Mouse (Mus musculus) adipocyte (in vitro differentiated cells): ENCODE data around the gene Slc46a3.

ENCODE experiments used
- DNase-seq: peaks from one replicate; pipeline ENCODE4 v3.0.0-alpha.2; 2016; ENCODE audit warnings: low spot score

The Slc46a3 gene

DNA sequence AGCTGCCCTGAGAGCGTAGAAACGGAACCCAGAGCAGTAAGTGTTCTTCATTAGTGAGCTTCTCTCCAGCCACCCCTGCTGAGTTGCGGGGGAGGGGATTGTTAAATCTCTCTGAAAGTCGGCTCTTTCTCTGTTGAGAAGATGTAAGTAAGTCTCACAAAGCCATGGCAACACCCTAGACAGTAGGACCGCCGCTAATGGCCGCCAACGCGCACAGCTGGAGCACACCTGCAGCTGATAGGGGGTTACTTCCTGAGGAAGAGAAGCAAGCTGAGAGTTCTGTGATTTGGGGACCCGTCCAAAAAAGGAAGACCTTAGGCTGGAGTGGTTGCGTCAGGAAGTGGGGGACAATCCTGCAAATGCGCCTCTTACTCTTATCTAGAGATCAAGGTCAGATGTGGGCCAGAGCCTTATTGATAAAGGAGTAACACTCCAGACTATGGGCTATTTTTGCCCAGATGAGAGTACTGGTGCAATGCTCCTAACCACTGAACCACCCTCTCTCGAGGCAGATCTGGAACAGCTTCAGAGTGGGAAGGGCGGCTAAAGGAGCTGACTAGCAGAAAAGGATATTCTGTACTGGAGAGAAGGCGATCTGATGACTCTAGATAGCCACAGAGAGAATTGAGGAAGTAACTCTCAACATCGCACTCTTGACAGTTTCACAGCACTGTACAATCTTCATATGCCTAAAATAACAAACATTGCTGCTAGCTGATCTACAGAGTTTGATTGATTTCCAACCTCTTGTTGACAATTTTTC is 1.0 kb upstream of the Slc46a3 start:
- no peak for DNase-seq

DNA sequence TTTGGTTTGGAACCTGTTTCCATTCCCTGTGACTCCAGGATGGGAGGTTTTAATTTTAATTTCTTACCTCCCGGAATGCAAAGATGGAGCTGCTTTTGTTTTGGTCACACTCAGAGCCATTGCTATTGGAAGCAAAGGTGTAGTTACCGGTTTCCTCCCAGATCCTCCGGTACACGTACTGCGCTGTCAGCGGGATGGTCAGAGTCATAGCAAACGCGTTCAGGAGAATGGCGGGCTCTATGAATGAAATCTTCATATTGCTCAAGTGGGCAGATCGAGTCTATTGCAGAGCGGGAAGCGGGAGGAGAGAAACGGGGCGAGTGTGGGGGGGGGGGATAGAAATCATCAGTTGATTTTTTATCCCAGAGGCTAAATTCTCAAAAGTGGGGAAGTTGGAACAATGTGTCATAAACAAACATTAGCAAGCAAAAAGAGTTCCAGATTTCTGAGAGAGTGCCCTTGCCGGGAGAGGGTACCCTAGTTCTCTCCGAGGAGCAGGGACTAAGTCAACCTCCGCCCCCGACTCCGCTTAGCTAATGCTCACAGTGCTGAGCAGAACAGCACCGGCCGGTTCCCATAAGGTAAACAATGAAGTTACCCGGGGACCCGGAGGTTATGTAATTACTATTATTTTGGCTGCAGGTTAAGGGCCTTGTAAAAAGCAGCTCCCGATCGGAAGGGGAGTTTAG is 705 bp downstream of the Slc46a3 start:
- DNase-seq: peak; percentile 71

DNA sequence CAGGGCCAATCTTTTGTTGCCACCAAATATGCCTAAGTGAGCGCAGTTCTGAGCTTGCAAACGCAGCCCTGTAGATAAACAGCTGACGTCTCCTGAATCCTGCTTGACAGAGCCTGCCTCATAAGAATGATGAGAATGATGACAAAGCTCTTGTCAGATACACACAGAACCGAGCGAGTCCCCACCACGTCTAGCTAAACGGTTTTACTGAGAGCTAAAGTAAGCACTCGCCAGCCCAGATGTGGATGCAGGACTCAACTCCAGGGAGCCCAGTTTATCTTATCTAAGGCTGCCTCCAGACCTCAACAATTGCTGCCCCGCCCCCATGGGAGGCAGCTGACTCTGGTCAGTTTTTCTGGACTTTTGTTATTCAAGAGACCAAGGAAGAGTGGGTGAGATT is 1.5 kb downstream of the Slc46a3 start:
- DNase-seq: no peak

DNA sequence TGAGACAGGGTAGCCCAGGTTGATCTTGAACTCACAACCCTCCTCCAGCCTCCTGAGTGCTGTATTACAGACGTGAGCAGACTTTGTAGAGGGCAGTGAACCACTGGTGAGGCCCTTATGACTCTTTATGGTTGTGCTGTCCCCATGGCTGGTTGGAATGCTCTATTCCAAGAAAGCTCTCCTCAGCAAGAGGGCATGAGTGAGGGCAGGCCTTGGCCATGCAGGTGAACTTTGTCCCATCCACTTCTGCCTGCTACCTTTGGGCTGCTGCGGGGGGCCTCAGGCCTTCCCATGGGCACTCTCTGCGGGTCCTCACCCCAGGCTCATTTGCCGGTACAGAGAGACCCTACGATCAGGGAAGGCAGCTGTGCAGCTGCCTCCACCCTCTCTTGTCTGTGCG is 1.9 kb downstream of the Slc46a3 start:
- DNase-seq: no peak

DNA sequence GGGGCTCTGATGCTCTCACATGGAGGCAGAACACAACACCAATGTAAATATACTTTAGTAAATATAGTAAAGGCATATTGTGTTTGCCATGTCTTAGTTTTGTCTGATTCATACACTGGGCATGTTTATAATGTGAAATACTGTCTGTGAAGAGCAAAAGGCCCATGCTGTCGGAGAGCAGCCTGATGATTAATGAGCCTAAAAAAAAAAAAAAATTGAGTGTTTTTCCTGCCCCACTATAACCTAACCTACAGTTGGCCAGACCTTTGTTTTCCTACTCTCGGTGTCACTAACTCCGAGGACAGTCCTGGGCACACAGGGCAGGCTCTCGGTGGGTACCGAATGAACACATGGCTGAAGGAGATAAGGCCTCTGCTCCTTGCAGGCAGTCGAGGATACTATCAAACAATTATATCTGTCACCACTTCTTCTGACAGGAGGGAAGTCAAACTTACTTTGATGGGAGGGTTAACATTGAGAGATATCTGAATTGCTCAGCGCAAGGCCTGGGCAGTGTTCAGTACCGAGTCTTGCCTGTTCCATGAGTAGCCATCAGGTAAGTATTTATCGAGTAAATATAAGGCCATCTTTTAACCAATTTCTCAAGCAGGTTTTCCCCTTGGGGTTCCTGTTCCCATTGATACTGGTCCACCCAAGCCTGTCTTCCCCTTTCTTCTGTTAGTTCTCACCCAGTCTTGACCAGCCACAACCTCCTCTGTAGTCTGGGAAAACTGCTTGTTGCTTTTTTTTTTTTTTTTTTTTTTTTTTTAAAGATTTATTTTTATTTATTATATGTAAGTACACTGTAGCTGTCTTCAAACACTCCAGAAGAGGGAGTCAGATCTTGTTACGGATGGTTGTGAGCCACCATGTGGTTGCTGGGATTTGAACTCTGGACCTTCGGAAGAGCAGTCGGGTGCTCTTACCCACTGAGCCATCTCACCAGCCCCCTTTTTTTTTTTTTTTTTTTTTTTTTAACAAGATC is 6.0 kb downstream of the Slc46a3 start:
- peak; percentile 22 for DNase-seq

DNA sequence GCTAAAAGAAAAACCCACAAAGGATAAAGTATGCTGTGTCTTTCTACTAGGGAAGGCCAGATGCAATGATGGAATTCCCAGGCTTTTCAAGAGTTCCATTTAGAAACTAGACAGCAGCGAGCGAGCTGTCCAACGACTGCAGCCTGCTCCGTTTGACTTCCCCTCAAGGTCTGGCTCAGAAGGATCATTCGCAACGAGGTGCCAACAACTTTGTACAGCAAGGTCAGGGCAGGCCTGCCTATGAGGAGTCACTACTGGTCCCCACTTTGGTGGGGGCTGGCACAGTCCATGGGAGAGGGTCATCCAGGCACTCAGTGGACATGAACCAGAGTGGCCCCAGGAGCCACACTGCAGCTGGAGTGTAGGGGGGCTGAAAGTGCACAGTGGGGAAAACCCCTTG is 11.0 kb downstream of the Slc46a3 start:
- DNase-seq: no peak

DNA sequence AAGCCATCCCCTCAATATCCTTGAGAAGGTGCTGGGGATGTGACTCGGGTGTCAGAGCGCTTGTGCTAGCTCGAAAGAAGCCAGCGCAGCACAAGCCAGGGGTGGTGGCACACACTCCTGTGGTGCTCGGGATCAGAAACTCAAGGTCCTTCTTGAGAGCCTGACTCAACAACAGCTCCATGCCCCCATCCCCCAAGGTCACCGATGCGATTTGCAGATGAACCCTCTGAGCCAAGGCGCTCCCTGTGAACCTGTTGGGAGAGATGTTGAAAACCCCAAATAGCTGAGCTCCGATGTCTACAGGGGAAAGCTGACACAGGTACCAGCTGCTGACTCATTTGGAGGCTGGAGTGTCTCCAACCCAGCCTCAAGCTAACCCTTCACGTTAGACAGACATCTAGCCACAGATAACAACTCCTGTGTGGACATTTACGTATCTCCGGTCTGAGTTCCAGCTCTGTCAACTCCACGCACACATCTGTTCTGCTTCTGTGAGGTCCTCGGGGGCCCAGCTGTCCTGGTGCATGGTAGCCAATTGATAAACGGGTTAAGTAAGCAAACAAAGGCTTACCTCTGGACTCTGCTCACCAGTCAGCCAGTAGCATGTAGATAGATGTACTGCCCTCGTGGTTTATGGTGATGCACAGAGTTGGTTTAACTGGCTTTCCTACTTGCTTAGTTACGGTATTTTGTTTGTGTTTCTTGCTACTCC is 14.5 kb downstream of the Slc46a3 start:
- DNase-seq: no peak

DNA sequence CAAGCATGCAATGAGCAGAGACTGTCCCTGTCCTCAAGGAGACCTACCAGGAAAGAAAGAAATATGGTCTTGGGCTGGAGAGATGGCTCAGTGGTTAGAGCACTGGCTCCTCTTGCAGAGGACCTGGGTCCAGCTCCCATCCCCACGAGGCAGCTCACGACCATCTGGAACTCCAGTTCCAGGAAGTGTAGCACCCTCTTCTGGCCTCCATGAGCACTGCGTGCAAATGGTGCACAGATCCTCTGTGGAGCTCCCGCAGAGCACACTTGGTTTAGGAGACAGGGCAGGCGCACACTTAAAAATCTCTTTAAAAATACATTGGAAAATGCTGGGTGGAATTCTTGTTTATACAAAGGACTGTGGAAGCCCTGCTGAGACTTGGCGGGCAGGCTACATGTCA is 17.1 kb downstream of the Slc46a3 start:
- peak; percentile 24 for DNase-seq

DNA sequence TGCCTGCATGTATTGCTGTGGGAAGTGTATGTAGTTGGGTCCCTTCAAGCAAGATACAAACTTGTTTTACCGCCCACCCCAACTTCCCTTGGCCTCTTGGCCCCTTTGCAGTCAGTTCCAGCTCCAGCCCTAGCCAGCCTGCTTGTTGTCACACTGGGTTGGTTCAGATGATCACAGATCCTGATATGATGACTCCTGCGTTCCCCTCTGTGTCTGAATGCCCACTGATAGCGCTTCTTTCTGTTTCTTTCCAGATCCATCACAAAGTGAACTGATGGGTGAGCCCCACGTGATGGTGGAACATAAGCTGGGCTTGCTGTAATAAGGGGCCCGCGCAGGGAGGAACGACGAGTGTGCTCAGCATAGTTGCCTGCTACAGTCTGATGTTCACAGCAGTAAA is 19.4 kb downstream of the Slc46a3 start:
- DNase-seq: no peak

DNA sequence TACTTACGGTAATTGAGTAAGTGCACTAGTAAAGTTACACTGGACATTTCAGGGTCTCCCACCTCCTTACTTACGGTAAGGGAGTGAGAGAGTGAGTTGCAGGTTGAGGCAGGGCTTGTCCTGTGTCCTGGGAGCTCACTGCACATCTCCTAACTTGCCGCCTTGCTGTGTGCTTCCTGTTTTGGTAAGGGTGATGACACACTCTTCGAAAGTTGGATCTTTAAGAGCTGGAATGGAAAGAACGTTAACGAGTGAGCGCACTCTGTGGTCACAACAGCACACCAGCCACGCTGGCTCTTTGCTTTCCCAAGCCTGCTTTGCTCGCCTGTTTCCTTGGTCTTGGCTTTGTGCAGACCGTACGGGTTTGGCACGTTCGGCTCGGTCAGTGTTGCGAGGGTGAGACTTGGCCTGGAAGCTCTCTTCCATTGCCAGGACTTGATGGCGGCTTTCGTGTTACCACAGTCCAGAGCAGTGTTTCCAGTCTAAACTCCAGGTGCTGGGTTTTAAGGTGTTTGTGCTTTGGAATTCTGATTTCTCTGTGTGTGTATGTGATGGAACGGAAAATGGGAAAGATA is 20.0 kb downstream of the Slc46a3 start:
- no peak for DNase-seq

DNA sequence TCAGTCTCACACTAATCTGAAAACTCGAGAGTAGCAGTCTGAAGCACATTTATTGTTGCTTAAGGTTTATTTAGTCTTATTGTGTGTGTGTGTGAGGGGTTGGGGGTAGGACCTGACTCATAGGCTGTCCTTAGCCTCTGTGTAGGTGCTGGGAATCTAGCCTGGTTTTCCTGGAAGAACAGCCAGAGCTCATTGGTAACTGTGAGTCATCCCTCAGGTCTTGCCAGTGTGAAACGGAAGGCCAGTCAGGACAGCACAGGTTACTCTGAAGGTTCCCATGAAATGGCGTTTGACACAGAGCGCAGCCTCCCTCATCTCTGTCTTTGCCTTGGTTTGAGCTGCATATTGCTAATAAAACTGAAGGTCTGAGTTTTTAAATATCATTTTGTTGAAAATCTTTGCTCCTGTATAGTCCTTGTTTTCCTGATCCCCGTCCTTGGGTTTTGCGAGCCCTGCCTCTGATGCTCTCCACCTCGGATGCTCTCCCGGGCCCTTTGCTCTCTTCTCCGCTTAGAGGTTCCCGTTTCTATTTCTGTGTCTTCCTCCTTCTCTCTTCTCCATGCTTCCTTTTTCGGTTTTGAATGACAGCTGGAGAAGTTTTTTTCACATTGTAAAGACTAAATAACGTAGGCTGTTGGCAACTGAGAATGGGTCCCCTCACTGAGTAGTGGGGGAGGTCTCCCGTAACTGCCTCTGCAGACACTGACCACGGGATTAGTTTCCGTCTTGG is 23.4 kb downstream of the Slc46a3 start:
- DNase-seq: no peak

DNA sequence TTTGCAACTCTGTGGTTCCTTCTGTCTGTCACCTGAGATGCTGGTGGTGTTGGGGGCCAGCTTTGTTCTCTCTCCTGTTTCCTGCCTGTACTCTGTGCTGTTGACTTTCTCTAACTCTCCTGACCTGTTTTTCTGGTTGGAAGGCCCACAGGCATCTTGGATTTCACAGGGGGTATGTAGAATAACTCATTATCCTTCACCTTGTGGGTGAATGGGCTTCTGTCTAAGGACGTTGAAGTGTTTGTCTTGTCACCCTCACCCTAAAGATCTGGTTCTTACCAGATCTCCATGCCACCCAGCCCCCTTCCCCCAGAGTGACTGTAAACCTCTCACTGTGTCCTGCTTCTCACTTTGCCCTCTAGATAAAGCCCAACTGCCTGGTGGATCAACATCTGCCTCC is 24.3 kb downstream of the Slc46a3 start:
- DNase-seq: no peak

DNA sequence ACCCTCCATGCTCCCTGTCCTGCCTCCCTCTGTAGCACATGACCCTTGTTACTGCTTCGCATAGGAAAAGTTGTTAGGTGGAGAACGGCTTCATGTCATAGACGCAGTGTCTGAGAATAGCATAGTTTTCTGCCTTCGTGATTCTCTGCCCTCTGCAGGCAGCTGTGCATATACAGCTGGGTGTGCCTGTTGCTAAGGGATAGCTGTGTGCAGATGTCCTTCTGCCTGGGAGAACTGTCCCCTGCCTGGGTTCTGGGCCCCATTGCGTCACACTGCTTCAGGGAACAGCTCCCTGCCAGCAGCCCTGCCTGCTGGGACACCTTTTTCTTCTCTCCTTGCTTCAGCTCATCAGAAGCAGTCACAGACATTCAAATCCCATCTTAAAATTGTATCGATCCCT is 25.0 kb downstream of the Slc46a3 start:
- peak; percentile 47 for DNase-seq

DNA sequence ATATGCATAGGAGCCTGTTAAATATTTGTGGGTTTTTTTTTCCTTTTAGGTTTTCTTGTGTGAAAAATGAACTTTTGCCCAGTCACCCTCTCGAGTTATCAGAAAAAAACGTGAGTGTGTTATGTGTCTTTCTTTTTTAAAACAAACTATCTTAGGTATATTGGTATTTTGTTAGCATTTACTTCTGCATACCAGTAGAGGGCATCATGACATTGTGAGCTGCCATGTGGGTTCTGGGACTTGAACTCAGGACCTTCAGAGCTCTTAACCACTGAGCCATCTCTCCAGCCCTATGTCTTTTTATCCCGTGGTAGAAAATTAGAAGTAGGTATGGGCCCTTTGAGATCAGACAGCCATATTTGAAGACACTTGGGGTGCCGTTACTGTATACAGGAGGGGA is 25.9 kb downstream of the Slc46a3 start:
- DNase-seq: no peak

DNA sequence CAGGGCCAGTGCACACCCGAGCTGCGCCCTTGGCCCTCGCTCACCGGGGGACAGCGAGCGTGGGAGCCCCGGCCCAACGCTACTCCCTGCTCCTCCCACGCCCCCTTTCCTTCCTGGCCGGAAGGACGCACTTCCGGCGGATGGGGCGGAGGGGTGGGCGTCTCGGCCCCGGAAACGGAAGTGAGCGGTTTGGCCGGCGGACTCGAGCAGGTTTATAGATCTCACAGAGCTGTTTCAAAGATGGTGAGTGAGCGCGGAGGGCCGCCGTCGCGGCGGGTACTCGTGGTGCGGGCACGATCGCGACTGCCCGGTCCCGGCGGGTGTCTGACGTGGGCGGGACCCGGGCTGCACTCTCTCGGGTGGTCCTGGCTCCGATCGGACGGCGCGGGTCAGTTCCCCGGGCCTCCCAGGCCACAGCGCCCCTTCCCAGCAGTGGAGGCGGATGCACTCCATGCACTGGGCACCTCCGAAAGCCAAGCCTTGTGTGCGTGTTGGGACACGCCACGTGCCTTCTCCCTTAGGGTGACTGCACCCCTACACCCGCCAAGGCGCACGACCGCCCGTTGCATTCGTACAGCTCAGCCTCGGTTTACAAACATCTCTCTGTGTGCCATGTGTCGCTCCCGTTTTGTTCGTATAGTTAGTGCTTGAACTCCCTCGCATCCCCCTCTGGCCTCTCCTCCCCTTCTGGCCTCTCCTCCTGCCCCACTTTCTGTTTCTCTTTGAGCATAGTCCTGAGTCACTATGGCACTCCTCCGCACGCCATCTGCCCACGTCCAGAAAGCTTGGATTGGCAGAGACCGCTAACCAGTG is 34.0 kb downstream of the Slc46a3 start, which contains the start of gene Pomp:
Gene Pomp (plus strand): TSS at position 13 of the 813 bp plus-strand sequence.
- peak; percentile 94 for DNase-seq

DNA sequence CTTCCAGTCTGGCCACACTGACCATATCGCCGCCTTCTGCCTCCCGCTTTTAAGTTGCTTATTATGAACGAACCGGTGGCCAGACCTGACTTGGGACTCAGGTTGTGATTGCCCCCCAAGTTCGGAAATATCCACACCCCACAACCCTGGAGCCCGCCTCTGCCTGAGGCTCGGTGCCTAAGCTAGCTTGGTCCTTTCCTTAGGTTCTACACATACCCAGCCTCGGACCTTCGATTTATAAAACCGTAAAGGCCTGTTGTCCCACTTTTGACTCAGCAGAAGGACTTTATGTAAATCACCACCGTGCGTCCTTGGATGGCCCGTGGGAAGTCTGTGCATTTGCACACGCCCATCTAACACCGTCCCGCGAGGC is 34.6 kb downstream of the Slc46a3 start:
- DNase-seq: no peak

DNA sequence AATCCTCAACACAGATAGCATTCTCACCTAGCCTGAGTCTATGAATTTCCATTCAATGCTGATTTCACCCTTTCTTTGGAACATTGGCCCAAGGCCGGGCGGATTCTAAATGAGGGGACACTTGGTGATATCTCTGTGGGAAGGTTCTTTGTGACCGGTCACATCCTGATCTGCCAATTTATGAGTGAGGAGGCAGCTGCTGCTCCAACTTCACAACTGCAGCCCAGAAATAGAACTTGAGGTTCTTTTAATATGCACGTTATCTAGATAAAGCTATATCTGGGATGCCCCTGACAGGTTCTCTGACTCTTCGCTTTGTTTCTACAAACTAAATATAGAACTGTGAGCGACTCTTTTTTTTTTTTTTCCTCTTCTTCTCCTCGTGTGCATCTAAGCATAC is 44.4 kb downstream of the Slc46a3 start:
- DNase-seq: no peak

DNA sequence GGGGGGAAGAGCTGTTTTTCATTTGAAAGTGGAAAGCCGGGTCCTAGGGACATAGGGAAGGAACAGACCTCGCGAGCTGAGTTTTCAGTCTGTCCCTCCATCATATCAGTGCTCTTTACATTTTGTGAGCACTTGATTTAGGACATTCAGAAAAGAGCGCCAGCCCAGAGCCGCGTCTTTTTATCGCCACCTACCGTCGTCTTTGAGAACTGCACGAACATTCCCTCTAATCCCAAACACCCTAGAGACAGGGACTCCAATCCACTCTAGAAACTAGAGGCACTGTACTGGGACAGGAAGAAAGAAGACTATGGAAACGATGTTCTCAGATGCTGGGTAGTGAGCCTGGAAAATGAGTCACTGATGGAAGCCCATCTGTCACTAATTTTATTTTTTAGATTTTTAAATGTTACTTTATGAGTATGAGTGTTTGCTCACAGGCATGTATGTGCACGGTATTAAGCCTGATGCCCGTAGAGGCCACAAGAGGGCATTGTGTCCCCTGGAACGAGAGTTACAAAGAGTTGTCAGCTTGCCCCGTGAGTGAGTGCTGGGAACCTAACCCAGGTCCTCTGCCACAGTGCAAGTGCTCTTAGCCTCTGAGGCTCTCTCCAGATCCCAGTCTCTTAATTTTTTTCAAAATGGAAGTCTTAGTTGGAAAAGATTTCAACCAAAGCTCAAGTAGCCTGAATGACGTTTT is 46.3 kb downstream of the Slc46a3 start:
- peak; percentile 90 for DNase-seq

DNA sequence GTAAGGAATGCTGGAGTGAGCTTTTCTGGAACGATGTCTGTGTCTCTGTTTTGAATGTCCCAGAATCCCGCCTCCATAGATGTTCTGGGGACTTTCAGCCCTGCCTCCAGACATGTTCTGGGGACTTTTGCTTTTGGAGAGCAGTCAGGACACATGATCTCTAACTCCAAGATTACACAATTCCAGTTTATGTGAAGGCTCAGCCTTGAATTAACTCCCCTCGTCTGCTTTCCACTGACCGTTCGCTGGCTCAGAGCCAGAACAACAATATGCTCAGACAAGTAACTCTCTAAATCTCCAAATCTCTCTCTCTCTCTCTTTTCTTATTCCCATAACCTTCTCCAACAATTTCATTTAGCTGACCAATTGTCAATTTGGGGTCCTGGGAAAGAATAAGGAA is 47.3 kb downstream of the Slc46a3 start:
- DNase-seq: peak; percentile 18
